Mouse (Mus musculus) thymus, adult 2 months (tissue): ENCODE measurements at regions not wholly inside any gene's neighbourhood (a gene's known extent, or its start where the extent isn't known, plus 50 kb on each side); places are given as distances from the start of the nearest gene placed in this dataset.

Experiments used
- DNase-seq: peaks from one replicate; pipeline ENCODE4 v3.0.0; 2021
- H3K27ac ChIP-seq: fragments of 200-500 bp; 2 replicates; pipeline ENCODE4 v1.5.1; 2012; ENCODE audit warnings: low read length, control low read depth; ENCODE audit not compliant: control insufficient read depth, insufficient read depth
- H3K27me3 ChIP-seq: fragments of 200-500 bp; 2 replicates; pipeline ENCODE4 v1.6.1; 2012; ENCODE audit warnings: mild to moderate bottlenecking, low read length, moderate library complexity, mixed read lengths; ENCODE audit not compliant: control insufficient read depth, insufficient read depth
- H3K36me3 ChIP-seq: fragments of 200-500 bp; 2 replicates; pipeline ENCODE4 v1.6.1; 2012; ENCODE audit warnings: mild to moderate bottlenecking, low read length, moderate library complexity; ENCODE audit not compliant: control insufficient read depth, insufficient read depth
- H3K4me1 ChIP-seq: fragments of 200-500 bp; replicated peaks from 2 replicates; pipeline ENCODE4 v1.6.1; 2012; ENCODE audit warnings: low read length; ENCODE audit not compliant: control insufficient read depth, insufficient read depth
- H3K4me3 ChIP-seq: fragments of 200-500 bp; 2 replicates; pipeline ENCODE4 v1.5.1; 2012; ENCODE audit warnings: mild to moderate bottlenecking, low read length, control low read depth, moderate library complexity; ENCODE audit not compliant: control insufficient read depth, insufficient read depth
- CTCF ChIP-seq: fragments of 200-500 bp; IDR thresholded peaks from 2 replicates; pipeline ENCODE4 v1.5.1; 2012; ENCODE audit warnings: mild to moderate bottlenecking, control low read depth, low read length, moderate library complexity, borderline replicate concordance; ENCODE audit not compliant: control insufficient read depth, poor library complexity, insufficient read depth; ENCODE audit errors: extremely low read depth
- POLR2A ChIP-seq: fragments of 200-500 bp; IDR thresholded peaks from 2 replicates; pipeline ENCODE4 v1.6.1; 2012; ENCODE audit warnings: mild to moderate bottlenecking, low read length, control low read depth, moderate library complexity; ENCODE audit not compliant: control insufficient read depth, poor library complexity, insufficient read depth; ENCODE audit errors: extremely low read depth
- WGBS: fragments of 180-500 bp; shearing (Covaris S2); methylation state at CpG from one replicate; pipeline ENCODE4 v1.1.7; 2018; 5-methylcytosine and 5-hydroxymethylcytosine counted together

DNA sequence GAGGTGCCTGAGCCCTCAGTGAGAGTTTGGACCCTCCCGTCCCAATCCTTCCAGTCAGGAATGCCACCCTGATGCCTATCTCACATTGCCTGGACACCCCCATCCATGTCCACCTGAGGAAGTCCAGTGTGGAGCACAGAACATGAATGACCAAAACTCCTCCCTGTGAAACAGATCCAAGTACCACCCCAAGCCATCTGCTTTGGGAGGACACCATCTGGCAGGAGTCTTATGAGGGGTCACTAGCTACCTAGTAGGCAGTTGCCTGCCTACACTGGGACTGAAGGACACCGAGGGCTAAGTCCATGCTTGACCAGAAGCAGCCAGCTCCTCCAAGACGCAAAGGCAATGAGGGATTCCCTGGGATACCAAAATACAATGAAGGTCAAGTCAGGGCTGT, 119.9 kb upstream of the Ppp1r26 start:
- no peaks in the 10 kb centered on the region for H3K27me3 ChIP-seq
- 95% methylated on average over 3 of the region's 3 CpGs for WGBS
- no peak for TF ChIP-seq POLR2A
- no peak for TF ChIP-seq CTCF
- no peaks in the 10 kb centered on the region for H3K4me1 ChIP-seq
- no peaks in the 10 kb centered on the region for H3K36me3 ChIP-seq
- no peak overlapping the region for H3K4me3 ChIP-seq
- no peak overlapping the region for H3K27ac ChIP-seq
- no peak for DNase-seq

DNA sequence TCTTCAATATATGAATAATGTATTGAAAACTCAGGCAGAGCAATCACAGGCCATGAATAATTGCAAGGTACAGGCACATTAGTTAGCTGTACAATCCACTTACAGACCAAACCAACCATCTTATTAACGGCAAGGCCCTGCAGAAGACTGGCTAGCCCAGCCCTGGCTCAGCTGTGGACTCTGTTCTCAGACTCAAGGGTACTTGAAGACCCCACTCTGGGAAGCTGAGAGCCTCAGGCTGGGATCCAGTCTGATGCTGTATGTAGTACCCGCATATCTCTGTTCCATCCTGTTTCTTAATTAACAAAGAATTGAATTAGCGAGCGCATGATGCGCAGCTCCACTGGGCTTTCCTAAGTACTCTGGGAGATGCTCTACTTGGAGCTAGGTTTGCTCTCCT, 117.5 kb upstream of the Ppp1r26 start:
- Histone ChIP-seq H3K27ac (no peak overlapping the region), H3K27me3 (no peaks in the 10 kb centered on the region), H3K4me3 (no peak overlapping the region), H3K4me1 (no peaks in the 10 kb centered on the region), H3K36me3 (no peaks in the 10 kb centered on the region)
- TF ChIP-seq POLR2A (no peak), CTCF (no peak)
- WGBS = 98% methylated on average over 5 of the region's 5 CpGs
- DNase-seq = no peak

DNA sequence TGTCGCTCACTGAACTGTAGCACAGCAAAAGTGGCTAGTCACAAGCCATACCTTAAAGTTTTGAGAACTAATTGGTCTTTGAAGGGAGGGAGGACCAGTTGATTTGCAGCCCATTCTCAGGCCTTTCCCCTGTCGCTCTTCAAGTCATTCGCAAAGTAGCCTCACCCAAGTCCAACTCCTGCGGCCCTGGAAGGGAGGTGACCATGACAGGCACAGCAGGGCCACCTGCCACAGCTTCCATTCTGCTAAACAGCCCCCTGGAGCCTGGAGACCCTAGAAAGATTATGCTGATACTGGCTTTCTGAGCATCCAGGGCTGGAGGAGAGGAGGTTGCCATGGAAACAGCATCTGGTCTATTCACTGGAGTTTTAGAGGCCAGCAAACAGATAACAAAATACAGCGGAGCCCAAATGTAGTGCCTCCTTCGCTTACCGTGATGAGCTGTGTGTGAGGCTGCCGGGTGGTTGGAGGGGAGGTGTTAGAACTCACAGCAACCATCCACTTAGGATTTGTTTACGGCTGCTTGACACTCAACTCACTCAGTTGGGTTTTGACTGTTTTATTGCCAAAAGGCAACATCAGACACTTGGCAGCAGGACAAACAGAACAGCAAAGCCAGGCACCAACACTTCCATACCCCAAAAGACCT, 111.3 kb upstream of the Ppp1r26 start:
- H3K36me3 ChIP-seq = no peaks in the 10 kb centered on the region
- no peak for TF ChIP-seq CTCF
- no peak for TF ChIP-seq POLR2A
- WGBS = 56% methylated on average over 9 of the region's 9 CpGs

DNA sequence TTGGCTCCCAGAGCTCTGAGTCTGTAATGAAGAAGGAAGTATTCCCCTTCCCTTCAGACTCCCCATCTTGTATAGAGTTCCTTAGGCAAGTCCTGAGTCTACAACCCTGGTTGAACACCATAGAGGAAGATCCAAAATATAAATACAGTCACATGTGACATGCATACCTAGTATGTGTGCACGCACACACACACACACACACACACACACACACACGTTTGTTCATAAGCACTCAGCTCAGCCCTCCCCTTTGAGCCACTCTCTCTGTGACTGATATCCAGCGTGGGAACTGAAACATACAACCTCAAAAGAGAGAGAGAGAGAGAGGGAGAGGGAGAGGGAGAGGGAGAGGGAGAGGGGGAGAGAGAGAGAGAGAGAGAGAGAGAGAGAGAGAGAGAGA, 110.8 kb upstream of the Ppp1r26 start:
- no peak overlapping the region for H3K4me3 ChIP-seq
- WGBS = 50% methylated on average over 3 of the region's 3 CpGs
- H3K36me3 ChIP-seq = no peaks in the 10 kb centered on the region
- no peaks in the 10 kb centered on the region for H3K4me1 ChIP-seq
- H3K27ac ChIP-seq = no peak overlapping the region
- no peaks in the 10 kb centered on the region for H3K27me3 ChIP-seq
- TF ChIP-seq CTCF = no peak
- no peak for TF ChIP-seq POLR2A
- no peak for DNase-seq

More for the DNA sequence above, 111.3 kb upstream of the Ppp1r26 start:
- no peak for DNase-seq
- Histone ChIP-seq H3K27ac (no peak overlapping the region), H3K4me1 (no peaks in the 10 kb centered on the region), H3K4me3 (no peak overlapping the region), H3K27me3 (no peaks in the 10 kb centered on the region)

DNA sequence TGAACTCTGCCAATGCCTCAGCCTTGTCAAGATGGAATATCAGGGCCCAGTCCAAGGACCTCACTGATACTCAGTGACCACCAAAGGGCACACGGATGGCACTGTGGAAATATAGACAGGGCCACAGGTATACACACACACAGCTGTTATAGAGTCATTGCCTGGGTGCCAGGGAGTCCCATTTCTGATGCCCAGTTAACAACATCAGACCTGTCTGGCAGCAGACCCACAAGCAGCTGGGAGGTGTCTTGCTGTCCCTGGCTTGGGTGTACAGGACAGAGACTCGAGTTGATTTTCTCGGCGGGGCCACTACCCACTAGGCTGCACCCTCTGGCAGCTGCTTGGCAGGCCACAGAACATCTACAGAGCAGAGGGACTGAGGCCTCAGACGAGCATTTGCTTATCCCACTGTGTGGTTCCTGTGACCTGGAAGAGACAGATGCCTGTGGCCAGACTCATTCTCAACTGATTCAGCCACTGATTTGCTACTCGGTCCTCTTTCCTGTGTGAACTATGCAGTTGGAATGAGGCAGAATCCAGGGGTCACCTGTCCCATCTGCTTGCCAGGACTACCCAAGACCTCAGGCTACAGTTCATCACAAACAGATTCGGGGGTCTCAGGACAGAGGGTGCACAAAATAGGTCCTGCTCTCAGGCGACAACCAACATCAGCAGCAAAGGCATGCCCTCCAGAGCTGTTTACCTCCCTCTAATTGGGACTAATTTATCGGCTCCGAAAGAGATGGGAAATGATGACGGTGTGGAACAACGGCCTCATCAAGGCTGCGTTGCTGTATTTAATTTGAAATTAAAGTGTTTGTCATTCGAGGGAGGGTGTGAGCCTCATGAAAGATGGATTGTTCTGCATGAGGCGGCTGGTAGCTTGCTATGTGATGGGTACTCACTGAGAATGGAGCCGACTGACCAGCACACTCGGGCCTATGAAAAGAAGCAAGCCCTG, 110.0 kb upstream of the Ppp1r26 start:
- DNase-seq = no peak
- TF ChIP-seq CTCF = no peak
- TF ChIP-seq POLR2A = no peak
- Histone ChIP-seq H3K4me3 (no peak overlapping the region), H3K27ac (no peak overlapping the region), H3K36me3 (no peaks in the 10 kb centered on the region), H3K4me1 (no peaks in the 10 kb centered on the region), H3K27me3 (no peaks in the 10 kb centered on the region)
- 82% methylated on average over 17 of the region's 17 CpGs for WGBS

DNA sequence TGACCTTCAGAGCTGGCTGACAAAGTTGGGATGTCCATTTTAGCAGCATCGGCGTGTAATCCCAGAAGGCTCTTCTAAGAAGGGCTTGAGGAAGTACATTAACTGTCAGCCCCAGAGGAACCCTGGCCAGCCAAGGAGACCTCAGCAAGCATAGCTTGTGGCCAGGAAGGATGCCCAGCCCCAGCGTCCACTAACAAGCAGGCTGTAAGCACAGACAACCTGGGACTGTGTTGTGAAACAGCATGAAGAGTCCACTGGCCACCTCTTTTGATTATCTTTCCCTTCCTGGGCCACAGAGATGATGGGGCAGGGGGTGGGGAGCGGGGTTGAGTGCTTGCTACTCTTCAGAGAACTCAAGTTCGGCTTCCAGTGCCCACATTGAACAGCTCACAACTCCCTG, 109.0 kb upstream of the Ppp1r26 start:
- Histone ChIP-seq H3K4me1 (no peaks in the 10 kb centered on the region), H3K4me3 (no peak overlapping the region), H3K27ac (no peak overlapping the region), H3K36me3 (no peaks in the 10 kb centered on the region), H3K27me3 (no peaks in the 10 kb centered on the region)
- TF ChIP-seq POLR2A = no peak
- TF ChIP-seq CTCF = no peak
- no peak for DNase-seq
- 87% methylated on average over 5 of the region's 5 CpGs for WGBS

DNA sequence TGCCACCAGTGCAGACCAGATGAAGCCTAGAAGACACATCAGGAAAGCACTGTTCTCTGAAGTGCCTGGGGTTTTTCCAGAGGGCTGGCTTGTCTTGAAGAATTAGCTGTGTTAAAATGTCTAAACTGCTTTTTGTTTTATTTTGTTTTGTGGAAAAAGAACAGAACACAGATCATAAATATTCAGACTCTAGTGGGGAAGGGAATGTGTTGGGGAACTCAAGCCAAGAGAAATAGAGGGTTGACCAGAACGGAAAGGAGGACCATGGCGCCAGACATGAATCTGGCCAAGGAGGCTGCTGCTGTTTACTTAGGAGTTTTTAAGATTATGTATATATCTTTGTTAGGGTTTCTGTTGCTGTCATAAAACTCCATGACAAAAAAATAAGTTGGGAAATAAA, 105.3 kb upstream of the Ppp1r26 start:
- H3K27ac ChIP-seq = no peak overlapping the region
- no peak for DNase-seq

More for the DNA sequence above, 105.3 kb upstream of the Ppp1r26 start:
- Histone ChIP-seq H3K36me3 (no peaks in the 10 kb centered on the region), H3K4me3 (no peak overlapping the region), H3K27me3 (no peaks in the 10 kb centered on the region), H3K4me1 (no peaks in the 10 kb centered on the region)
- no peak for TF ChIP-seq POLR2A
- no peak for TF ChIP-seq CTCF
- 91% methylated on average over 2 of the region's 2 CpGs for WGBS
